Mouse (Mus musculus) embryonic fibroblast, embryonic 13.5 days (primary cell): Measurements from ENCODE around the gene Sh3rf1.

Experiments used
- CTCF ChIP-seq: IDR thresholded peaks from 2 replicates; pipeline ENCODE4 v1.5.1; 2011; ENCODE audit warnings: mild to moderate bottlenecking, control low read depth, low read length, moderate library complexity, borderline replicate concordance; ENCODE audit not compliant: insufficient read depth
- POLR2A ChIP-seq: IDR thresholded peaks from 2 replicates; pipeline ENCODE4 v1.6.1; 2011; ENCODE audit warnings: low read depth, mild to moderate bottlenecking, control low read depth, low read length, moderate library complexity

DNA sequence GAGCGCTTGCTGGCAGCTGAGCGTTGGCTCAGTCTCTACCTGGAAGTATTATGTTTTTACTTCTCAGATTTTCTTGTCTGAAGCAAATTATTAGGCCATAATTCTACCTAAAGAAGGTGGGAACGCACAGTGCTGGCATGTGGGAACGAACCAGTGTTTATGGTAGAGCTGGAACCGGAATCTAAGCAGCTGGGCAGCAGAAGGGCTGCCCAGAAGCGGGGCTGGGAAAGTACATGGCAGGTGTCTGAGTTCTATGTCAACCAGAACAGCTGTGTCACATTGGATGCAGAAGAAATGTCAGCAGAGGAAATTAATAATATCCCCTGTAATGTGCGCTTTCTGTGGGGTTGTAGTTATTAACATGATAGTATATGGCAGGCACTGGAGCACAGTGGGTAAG, 36.9 kb downstream of the Sh3rf1 start:
- TF ChIP-seq CTCF (no peak), POLR2A (no peak)
